Mouse (Mus musculus): ENCODE data around the gene Pkhd1. TPM values are rescaled to one million over a fixed set of nuclear protein-coding genes. Genes with fewer than 3 reads are reported as not detected.

Gene Pkhd1
- polyA plus RNA-seq, 1 experiment from 2014 or later = 0.09 TPM

GRCm38 (mm10) chr1:20554398-20554797, 63.5 kb downstream of the Pkhd1 start:
- ATAC-seq (ENCODE audit: low FRiP score) (peak; percentile 73), DNase-seq (ENCODE audit: low spot score) (peak; percentile 70)
- no peak overlapping the region for H3K27ac ChIP-seq (ENCODE audit: low read depth, low read length)
- H3K9me3 ChIP-seq (ENCODE audit: control insufficient read depth, low read length) = no peaks in the 10 kb centered on the region
- H3K27me3 ChIP-seq (ENCODE audit: control insufficient read depth, insufficient read depth, low read length) = no peaks in the 10 kb centered on the region
- H3K4me3 ChIP-seq (ENCODE audit: low read depth, low read length) = no peak overlapping the region
- no peaks in the 10 kb centered on the region for H3K4me1 ChIP-seq (replicated peaks; ENCODE audit: control insufficient read depth, insufficient read depth, low read length)
- no peaks in the 10 kb centered on the region for H3K36me3 ChIP-seq (ENCODE audit: control insufficient read depth, insufficient read depth, low read length)
- WGBS = 34% methylated on average over 6 of the region's 6 CpGs
- no peak overlapping the region for H3K9ac ChIP-seq (ENCODE audit: low read depth, low read length)
- H3K4me2 ChIP-seq (replicated peaks; ENCODE audit: low read depth, low read length) = no peak overlapping the region

DNA sequence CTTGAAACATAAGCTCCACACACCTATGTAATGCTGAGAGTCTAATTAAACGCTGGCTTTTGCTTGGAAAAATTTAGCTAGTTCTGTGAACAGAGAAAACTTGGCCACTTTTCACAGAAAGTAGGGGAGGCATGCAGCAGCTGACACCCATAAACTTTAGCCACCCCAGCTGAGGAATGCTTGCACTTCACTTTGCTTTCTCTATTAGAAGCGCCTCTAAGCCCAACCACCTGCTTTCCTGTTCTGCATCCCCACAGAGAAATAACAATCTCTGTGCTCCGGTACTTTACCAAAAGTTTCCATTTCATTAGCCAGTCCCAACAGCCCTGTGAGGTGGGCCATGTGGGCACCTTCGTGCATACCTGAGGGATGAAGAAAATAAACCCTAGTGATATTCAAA, 66.5 kb downstream of the Pkhd1 start:
- WGBS = 77% methylated on average over 4 of the region's 4 CpGs
- ATAC-seq (ENCODE audit: low FRiP score) (no peak), DNase-seq (ENCODE audit: low spot score) (no peak)
- Histone ChIP-seq H3K9me3 (ENCODE audit: control insufficient read depth, low read length) (no peaks in the 10 kb centered on the region), H3K4me3 (ENCODE audit: low read depth, low read length) (no peak overlapping the region), H3K27me3 (ENCODE audit: control insufficient read depth, insufficient read depth, low read length) (no peaks in the 10 kb centered on the region), H3K4me2 (replicated peaks; ENCODE audit: low read depth, low read length) (no peak overlapping the region), H3K9ac (ENCODE audit: low read depth, low read length) (no peak overlapping the region), H3K4me1 (replicated peaks; ENCODE audit: control insufficient read depth, insufficient read depth, low read length) (no peaks in the 10 kb centered on the region), H3K27ac (ENCODE audit: low read depth, low read length) (no peak overlapping the region), H3K36me3 (ENCODE audit: control insufficient read depth, insufficient read depth, low read length) (no peaks in the 10 kb centered on the region)

DNA sequence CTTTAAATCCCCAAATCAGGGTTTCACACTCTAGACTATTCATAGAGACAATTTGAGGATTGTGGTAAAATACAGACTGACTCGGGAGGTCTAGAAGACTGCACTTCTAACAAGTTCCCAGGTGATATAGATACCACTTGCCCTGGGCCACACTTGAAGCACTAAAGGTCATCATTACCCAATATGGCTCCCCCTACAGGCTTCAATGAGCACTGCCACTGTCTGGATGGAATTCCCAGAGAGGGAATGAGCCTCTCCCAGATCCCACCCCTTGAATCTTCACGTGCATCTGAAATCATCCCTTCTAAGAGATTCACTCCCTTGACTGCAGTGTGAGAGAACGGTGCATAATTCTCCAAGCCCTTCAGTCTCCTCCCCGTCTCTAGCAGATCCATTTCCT, 73.3 kb downstream of the Pkhd1 start:
- DNase-seq (ENCODE audit: low spot score) = no peak
- 67% methylated on average over 4 of the region's 4 CpGs for WGBS

GRCm38 (mm10) chr1:20513364-20514084, 104.3 kb downstream of the Pkhd1 start:
- no peak overlapping the region for H3K9ac ChIP-seq (ENCODE audit: low read depth, low read length)
- DNase-seq (ENCODE audit: low spot score) (peak; percentile 80), ATAC-seq (ENCODE audit: low FRiP score) (0 out of 2 replicates have a peak, but pooled peaks have one; percentile 33)
- H3K27ac ChIP-seq (ENCODE audit: low read depth, low read length) = no peak overlapping the region
- H3K4me3 ChIP-seq (ENCODE audit: low read depth, low read length) = no peak overlapping the region
- H3K9me3 ChIP-seq (ENCODE audit: control insufficient read depth, low read length) = no peaks in the 10 kb centered on the region
- H3K4me1 ChIP-seq (replicated peaks; ENCODE audit: control insufficient read depth, insufficient read depth, low read length) = no peaks in the 10 kb centered on the region
- no peak overlapping the region for H3K4me2 ChIP-seq (replicated peaks; ENCODE audit: low read depth, low read length)
- WGBS = 66% methylated on average over 7 of the region's 7 CpGs
- no peaks in the 10 kb centered on the region for H3K36me3 ChIP-seq (ENCODE audit: control insufficient read depth, insufficient read depth, low read length)
- no peaks in the 10 kb centered on the region for H3K27me3 ChIP-seq (ENCODE audit: control insufficient read depth, insufficient read depth, low read length)

More for the DNA sequence above, 73.3 kb downstream of the Pkhd1 start:
- H3K36me3 ChIP-seq (ENCODE audit: control insufficient read depth, insufficient read depth, low read length) = no peaks in the 10 kb centered on the region
- ATAC-seq (ENCODE audit: low FRiP score) = no peak
- no peak overlapping the region for H3K4me2 ChIP-seq (replicated peaks; ENCODE audit: low read depth, low read length)
- no peak overlapping the region for H3K4me3 ChIP-seq (ENCODE audit: low read depth, low read length)
- no peak overlapping the region for H3K27ac ChIP-seq (ENCODE audit: low read depth, low read length)
- no peaks in the 10 kb centered on the region for H3K9me3 ChIP-seq (ENCODE audit: control insufficient read depth, low read length)
- no peaks in the 10 kb centered on the region for H3K4me1 ChIP-seq (replicated peaks; ENCODE audit: control insufficient read depth, insufficient read depth, low read length)
- no peaks in the 10 kb centered on the region for H3K27me3 ChIP-seq (ENCODE audit: control insufficient read depth, insufficient read depth, low read length)
- no peak overlapping the region for H3K9ac ChIP-seq (ENCODE audit: low read depth, low read length)

- H3K9ac ChIP-seq (ENCODE audit: low read depth, low read length) = no peak overlapping the region
- H3K36me3 ChIP-seq (ENCODE audit: control insufficient read depth, insufficient read depth, low read length) = no peaks in the 10 kb centered on the region
- DNase-seq (ENCODE audit: low spot score) (no peak), ATAC-seq (ENCODE audit: low FRiP score) (no peak)
- no peaks in the 10 kb centered on the region for H3K27me3 ChIP-seq (ENCODE audit: control insufficient read depth, insufficient read depth, low read length)
- no peaks in the 10 kb centered on the region for H3K4me1 ChIP-seq (replicated peaks; ENCODE audit: control insufficient read depth, insufficient read depth, low read length)
- WGBS = 88% methylated on average over 1 of the region's 1 CpGs
- no peak overlapping the region for H3K4me3 ChIP-seq (ENCODE audit: low read depth, low read length)
- H3K4me2 ChIP-seq (replicated peaks; ENCODE audit: low read depth, low read length) = no peak overlapping the region
- H3K27ac ChIP-seq (ENCODE audit: low read depth, low read length) = no peak overlapping the region
- H3K9me3 ChIP-seq (ENCODE audit: control insufficient read depth, low read length) = no peaks in the 10 kb centered on the region
Measured at GRCm38 (mm10) chr1:20498965-20499364, 118.9 kb downstream of the Pkhd1 start.

DNA sequence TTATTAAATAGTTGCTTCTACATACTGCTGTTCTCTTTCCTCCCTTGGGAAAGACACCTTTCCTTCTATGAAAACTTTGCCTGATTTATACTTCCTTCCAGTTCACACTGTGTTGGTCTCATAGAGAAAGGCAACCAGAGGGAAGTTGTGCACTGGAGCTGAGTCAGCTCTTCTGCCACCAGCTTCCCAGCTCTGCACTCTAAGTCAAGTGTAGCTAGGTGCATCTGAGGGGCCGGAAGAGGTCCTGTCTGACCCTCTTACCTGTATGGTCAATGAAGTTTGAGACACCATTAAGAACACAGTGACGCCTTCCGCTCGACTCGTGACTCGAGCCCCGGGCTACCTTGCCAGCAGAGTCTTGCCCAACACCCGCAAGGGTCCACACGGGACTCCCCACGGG, 131.8 kb downstream of the Pkhd1 start:
- Histone ChIP-seq H3K4me2 (replicated peaks; ENCODE audit: low read depth, low read length) (no peak overlapping the region), H3K9ac (ENCODE audit: low read depth, low read length) (no peak overlapping the region), H3K4me1 (replicated peaks; ENCODE audit: control insufficient read depth, insufficient read depth, low read length) (no peaks in the 10 kb centered on the region), H3K27me3 (ENCODE audit: control insufficient read depth, insufficient read depth, low read length) (no peaks in the 10 kb centered on the region), H3K4me3 (ENCODE audit: low read depth, low read length) (no peak overlapping the region), H3K36me3 (ENCODE audit: control insufficient read depth, insufficient read depth, low read length) (no peaks in the 10 kb centered on the region), H3K27ac (ENCODE audit: low read depth, low read length) (no peak overlapping the region), H3K9me3 (ENCODE audit: control insufficient read depth, low read length) (no peaks in the 10 kb centered on the region)
- ATAC-seq (ENCODE audit: low FRiP score) (no peak), DNase-seq (ENCODE audit: low spot score) (no peak)
- WGBS = 95% methylated on average over 7 of the region's 10 CpGs

DNA sequence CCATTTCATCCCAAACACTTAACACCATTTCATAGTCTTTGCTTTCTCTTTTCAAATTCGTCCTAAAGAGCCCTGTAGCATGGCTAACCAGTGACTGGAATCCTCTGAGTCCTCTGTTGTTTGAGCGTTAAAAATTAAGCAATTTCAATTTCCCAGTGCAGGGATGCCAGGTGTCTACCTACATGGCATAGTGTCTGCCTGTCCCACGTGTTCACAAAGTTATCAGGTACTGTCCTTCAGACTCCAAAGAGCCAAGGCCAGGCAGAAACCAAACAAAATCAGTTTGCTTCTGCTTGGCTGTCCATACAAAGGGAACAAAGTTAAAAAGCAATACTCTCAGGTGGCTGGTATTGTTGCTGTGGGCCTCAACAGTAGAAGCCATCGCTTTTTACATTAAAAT, 136.0 kb downstream of the Pkhd1 start:
- H3K9ac ChIP-seq (ENCODE audit: low read depth, low read length) = no peak overlapping the region
- H3K36me3 ChIP-seq (ENCODE audit: control insufficient read depth, insufficient read depth, low read length) = no peaks in the 10 kb centered on the region
- H3K4me1 ChIP-seq (replicated peaks; ENCODE audit: control insufficient read depth, insufficient read depth, low read length) = no peaks in the 10 kb centered on the region
- no peaks in the 10 kb centered on the region for H3K9me3 ChIP-seq (ENCODE audit: control insufficient read depth, low read length)
- 84% methylated on average over 4 of the region's 4 CpGs for WGBS
- no peak overlapping the region for H3K4me3 ChIP-seq (ENCODE audit: low read depth, low read length)
- ATAC-seq (ENCODE audit: low FRiP score) (no peak), DNase-seq (ENCODE audit: low spot score) (no peak)
- no peaks in the 10 kb centered on the region for H3K27me3 ChIP-seq (ENCODE audit: control insufficient read depth, insufficient read depth, low read length)
- no peak overlapping the region for H3K4me2 ChIP-seq (replicated peaks; ENCODE audit: low read depth, low read length)
- H3K27ac ChIP-seq (ENCODE audit: low read depth, low read length) = no peak overlapping the region

- H3K4me2 ChIP-seq (replicated peaks; ENCODE audit: low read depth, low read length) = no peak overlapping the region
- WGBS = 70% methylated on average over 3 of the region's 3 CpGs
- no peaks in the 10 kb centered on the region for H3K4me1 ChIP-seq (replicated peaks; ENCODE audit: control insufficient read depth, insufficient read depth, low read length)
- no peak overlapping the region for H3K27ac ChIP-seq (ENCODE audit: low read depth, low read length)
- H3K27me3 ChIP-seq (ENCODE audit: control insufficient read depth, insufficient read depth, low read length) = no peaks in the 10 kb centered on the region
- H3K36me3 ChIP-seq (ENCODE audit: control insufficient read depth, insufficient read depth, low read length) = no peaks in the 10 kb centered on the region
- H3K9me3 ChIP-seq (ENCODE audit: control insufficient read depth, low read length) = no peaks in the 10 kb centered on the region
- no peak overlapping the region for H3K9ac ChIP-seq (ENCODE audit: low read depth, low read length)
- H3K4me3 ChIP-seq (ENCODE audit: low read depth, low read length) = no peak overlapping the region
- DNase-seq (ENCODE audit: low spot score) (no peak), ATAC-seq (ENCODE audit: low FRiP score) (no peak)
Measured at GRCm38 (mm10) chr1:20478695-20479094, 139.2 kb downstream of the Pkhd1 start.

GRCm38 (mm10) chr1:20478266-20478659, 139.6 kb downstream of the Pkhd1 start:
- ATAC-seq (ENCODE audit: low FRiP score) (peak; percentile 62), DNase-seq (ENCODE audit: low spot score) (no peak)
- Histone ChIP-seq H3K9me3 (ENCODE audit: control insufficient read depth, low read length) (no peaks in the 10 kb centered on the region), H3K36me3 (ENCODE audit: control insufficient read depth, insufficient read depth, low read length) (no peaks in the 10 kb centered on the region), H3K9ac (ENCODE audit: low read depth, low read length) (peak overlapping the region; percentile 53), H3K4me3 (ENCODE audit: low read depth, low read length) (peak overlapping the region; percentile 34), H3K27me3 (ENCODE audit: control insufficient read depth, insufficient read depth, low read length) (no peaks in the 10 kb centered on the region), H3K4me1 (replicated peaks; ENCODE audit: control insufficient read depth, insufficient read depth, low read length) (no peaks in the 10 kb centered on the region), H3K27ac (ENCODE audit: low read depth, low read length) (peak overlapping the region; percentile 62; the same call in 1 of the 2 replicates), H3K4me2 (replicated peaks; ENCODE audit: low read depth, low read length) (peak overlapping the region; percentile 65)
- 29% methylated on average over 6 of the region's 6 CpGs for WGBS
